Mouse (Mus musculus): Measurements from ENCODE around the gene Peak1.

DNA sequence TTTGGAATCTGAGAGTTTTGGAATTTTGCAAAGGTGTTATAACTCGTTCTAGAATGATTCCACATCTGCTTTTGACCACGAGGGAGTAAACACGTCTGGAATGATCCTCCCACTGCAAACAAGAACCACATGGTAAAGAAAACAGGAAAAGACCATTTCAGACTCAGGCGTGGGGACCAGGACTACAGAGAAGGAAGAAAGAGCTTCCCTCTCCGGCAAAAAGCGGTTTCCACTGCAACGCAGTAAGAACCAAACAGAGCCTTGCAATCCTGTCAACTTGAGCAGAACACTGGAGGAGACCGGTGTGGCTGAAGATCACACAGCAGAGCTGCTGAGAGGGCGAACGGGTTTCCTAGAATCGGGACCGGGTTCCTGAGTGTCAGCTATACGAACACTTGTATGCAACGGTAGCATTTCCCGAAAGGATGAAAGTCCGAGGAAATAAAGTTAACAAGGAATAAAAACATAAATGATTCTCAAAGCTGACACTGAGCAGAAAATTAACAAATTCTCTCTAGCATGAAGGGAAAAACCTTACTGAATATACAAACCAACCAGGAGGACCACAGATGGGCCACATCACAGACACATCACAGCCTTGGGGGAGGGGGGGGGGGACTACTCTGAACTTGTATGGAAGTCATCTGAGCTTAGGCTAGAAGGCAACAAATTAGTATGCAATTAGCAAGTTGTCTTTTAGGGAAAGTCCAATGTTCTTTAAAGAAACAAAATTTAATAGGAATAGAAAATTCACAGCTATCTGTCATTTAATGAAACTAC lies 93.1 kb downstream of the Peak1 start:
- TF ChIP-seq CTCF (IDR thresholded peaks at IDR 0.05) (no peak), EP300 (IDR thresholded peaks at IDR 0.05) (no peak)

Data from lung, postnatal 0 days (tissue).